Mouse (Mus musculus): ENCODE data around the gene Sik3. TPM values are rescaled to one million over a fixed set of nuclear protein-coding genes. Genes with fewer than 3 reads are reported as not detected.

The Sik3 gene
- polyA plus RNA-seq, 1 experiment from 2014 or later: 5.0 TPM

DNA sequence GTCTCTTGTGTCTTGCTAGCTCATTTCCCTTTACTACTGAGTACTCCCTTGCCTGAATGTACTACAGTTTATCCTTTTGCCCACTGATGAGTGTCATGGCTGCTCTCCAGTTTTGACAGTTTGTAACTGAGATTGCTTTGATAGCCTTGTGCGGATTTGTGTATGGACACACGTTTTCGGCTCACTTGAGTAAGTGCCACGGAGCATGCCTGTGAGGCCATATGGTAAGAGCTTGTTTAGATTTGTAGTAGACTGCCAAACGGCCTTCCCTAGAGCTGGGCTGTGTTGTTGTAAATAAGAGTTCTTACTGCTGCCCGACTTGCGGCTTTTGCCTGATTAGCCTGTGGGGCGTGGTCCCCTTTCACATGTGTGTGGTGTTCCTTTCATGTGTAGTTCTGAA, 168.7 kb downstream of the Sik3 start:
- no peak for TF ChIP-seq EP300 (IDR thresholded peaks at IDR 0.05; ENCODE audit: low read depth)
- TF ChIP-seq CTCF (IDR thresholded peaks at IDR 0.05; ENCODE audit: low read depth): no peak
- no peak overlapping the region for H3K4me2 ChIP-seq (ENCODE audit: low read depth, low read length)
- H3K27me3 ChIP-seq (ENCODE audit: insufficient read depth, low read length): no peaks in the 10 kb centered on the region
- 68% methylated on average over 8 of the region's 8 CpGs for WGBS (ENCODE audit: insufficient replicate concordance)
- H3K9ac ChIP-seq (replicated peaks): no peak overlapping the region
- no peak overlapping the region for H3K27ac ChIP-seq (ENCODE audit: low read depth)
- DNase-seq: no peak
- H3K36me3 ChIP-seq (replicated peaks; ENCODE audit: insufficient read depth, low read length): peaks cover 12% of the 10 kb centered on the region; the same call in 1 of the 2 replicates
- ATAC-seq: no peak
- peaks cover under 1% of the 10 kb centered on the region; the same call in 1 of the 2 replicates for H3K4me1 ChIP-seq (ENCODE audit: insufficient read depth)
- H3K9me3 ChIP-seq (ENCODE audit: low read length): no peaks in the 10 kb centered on the region
- H3K4me3 ChIP-seq (ENCODE audit: low read depth, low read length): no peak overlapping the region

DNA sequence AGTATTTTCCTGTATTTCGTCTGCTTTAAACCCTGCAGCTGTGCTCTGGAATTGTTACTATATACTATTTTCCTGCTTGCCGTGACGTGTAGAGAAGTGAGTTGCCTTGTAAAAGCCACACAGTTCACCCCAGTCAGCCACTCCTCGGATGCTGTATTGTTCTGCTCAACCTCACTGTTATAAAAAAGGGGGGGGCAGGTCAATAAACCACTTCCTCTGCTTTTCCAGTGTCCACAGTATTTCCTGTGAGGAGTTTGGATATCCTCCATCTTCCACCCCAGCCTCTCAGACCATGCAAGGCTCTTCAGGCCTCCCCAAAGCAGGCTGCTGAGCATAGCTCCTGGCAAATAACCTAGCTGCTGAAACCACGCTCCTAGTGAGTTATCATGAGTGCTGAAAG, 171.9 kb downstream of the Sik3 start:
- 63% methylated on average over 5 of the region's 5 CpGs for WGBS (ENCODE audit: insufficient replicate concordance)
- Histone ChIP-seq H3K9ac (replicated peaks) (no peak overlapping the region), H3K4me1 (ENCODE audit: insufficient read depth) (no peaks in the 10 kb centered on the region), H3K27me3 (ENCODE audit: insufficient read depth, low read length) (no peaks in the 10 kb centered on the region), H3K27ac (ENCODE audit: low read depth) (peak overlapping the region; percentile 34; the same call in 1 of the 2 replicates), H3K36me3 (replicated peaks; ENCODE audit: insufficient read depth, low read length) (peaks cover 13% of the 10 kb centered on the region; the same call in 1 of the 2 replicates), H3K4me2 (ENCODE audit: low read depth, low read length) (no peak overlapping the region), H3K9me3 (ENCODE audit: low read length) (no peaks in the 10 kb centered on the region), H3K4me3 (ENCODE audit: low read depth, low read length) (no peak overlapping the region)
- TF ChIP-seq CTCF (IDR thresholded peaks at IDR 0.05; ENCODE audit: low read depth) (no peak), EP300 (IDR thresholded peaks at IDR 0.05; ENCODE audit: low read depth) (no peak)
- ATAC-seq: peak; percentile 33; the same call in 1 of the 2 replicates
- no peak for DNase-seq

DNA sequence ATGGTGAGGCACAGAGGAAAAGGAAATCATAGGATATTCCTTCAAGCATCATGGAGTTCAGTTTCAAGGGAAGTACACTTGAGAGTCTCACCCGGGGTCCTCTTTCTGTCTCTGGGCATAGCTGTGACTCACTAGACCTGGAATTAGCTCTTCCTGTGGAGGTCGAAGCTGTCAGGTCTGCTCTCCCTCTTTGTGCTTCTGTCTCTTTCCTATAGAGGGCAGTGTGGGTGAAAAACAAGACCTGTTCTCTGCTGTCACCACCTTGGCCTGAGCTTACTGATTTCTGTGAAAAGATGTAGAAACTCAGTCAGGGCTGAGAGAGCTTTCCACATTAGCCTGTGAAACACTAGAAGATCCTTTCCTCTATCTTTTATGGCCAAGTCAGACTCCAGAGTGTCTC, 172.6 kb downstream of the Sik3 start:
- Histone ChIP-seq H3K27ac (ENCODE audit: low read depth) (no peak overlapping the region), H3K4me1 (ENCODE audit: insufficient read depth) (no peaks in the 10 kb centered on the region), H3K4me3 (ENCODE audit: low read depth, low read length) (no peak overlapping the region), H3K4me2 (ENCODE audit: low read depth, low read length) (no peak overlapping the region), H3K9me3 (ENCODE audit: low read length) (no peaks in the 10 kb centered on the region), H3K9ac (replicated peaks) (no peak overlapping the region), H3K27me3 (ENCODE audit: insufficient read depth, low read length) (no peaks in the 10 kb centered on the region), H3K36me3 (replicated peaks; ENCODE audit: insufficient read depth, low read length) (peaks cover 13% of the 10 kb centered on the region; the same call in 1 of the 2 replicates)
- WGBS (ENCODE audit: insufficient replicate concordance): 23% methylated on average over 2 of the region's 2 CpGs
- DNase-seq: no peak
- peak; percentile 61 for ATAC-seq
- TF ChIP-seq CTCF (IDR thresholded peaks at IDR 0.05; ENCODE audit: low read depth) (peak; percentile 67), EP300 (IDR thresholded peaks at IDR 0.05; ENCODE audit: low read depth) (no peak)

DNA sequence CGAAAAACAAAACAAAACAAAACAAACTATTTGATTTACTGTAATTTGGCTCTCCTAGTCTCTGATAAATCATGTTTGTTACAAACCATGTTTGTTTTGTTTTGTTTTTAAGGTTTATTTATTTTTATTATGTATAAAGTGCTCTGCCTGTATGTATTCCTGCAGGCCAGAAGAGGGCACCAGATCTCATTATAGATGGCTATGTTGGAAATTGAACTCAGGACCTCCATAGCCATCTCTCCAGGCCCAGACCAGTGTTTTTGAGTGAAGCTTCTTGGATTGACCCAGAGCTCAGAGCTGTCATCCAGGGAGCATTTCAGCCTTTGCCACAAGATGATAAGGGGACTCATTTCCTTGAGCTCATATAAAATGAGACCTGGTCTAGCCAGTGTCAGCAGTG, 173.8 kb downstream of the Sik3 start:
- Histone ChIP-seq H3K4me1 (ENCODE audit: insufficient read depth) (no peaks in the 10 kb centered on the region), H3K36me3 (replicated peaks; ENCODE audit: insufficient read depth, low read length) (peaks cover 16% of the 10 kb centered on the region; the same call in 1 of the 2 replicates), H3K27ac (ENCODE audit: low read depth) (no peak overlapping the region), H3K4me2 (ENCODE audit: low read depth, low read length) (no peak overlapping the region), H3K27me3 (ENCODE audit: insufficient read depth, low read length) (no peaks in the 10 kb centered on the region), H3K9ac (replicated peaks) (no peak overlapping the region), H3K9me3 (ENCODE audit: low read length) (no peaks in the 10 kb centered on the region), H3K4me3 (ENCODE audit: low read depth, low read length) (no peak overlapping the region)
- TF ChIP-seq EP300 (IDR thresholded peaks at IDR 0.05; ENCODE audit: low read depth) (no peak), CTCF (IDR thresholded peaks at IDR 0.05; ENCODE audit: low read depth) (peak; percentile 59)
- WGBS (ENCODE audit: insufficient replicate concordance): 86% methylated on average over 1 of the region's 1 CpGs
- DNase-seq (no peak), ATAC-seq (no peak)

DNA sequence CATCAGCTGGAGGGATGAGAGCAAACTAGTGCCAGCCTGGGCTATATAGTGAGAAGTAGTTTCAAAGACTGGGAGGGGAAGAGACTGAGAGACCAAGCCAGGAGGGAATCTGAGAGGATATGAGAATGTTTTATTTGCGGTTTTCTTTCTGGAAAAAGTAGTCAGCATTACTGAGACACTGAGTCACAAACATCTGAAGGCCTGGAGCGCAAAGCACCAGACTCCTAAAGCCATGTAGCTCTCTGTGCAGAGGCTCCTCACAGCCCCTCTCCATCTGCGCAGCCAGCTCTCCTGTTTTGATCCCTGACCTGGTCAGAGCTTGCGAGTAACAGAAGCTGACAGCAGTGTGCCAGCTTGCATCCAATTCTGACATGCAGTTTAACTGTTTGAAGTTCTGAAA, 175.8 kb downstream of the Sik3 start:
- Histone ChIP-seq H3K36me3 (replicated peaks; ENCODE audit: insufficient read depth, low read length) (peaks cover 10% of the 10 kb centered on the region; the same call in 1 of the 2 replicates), H3K9me3 (ENCODE audit: low read length) (no peaks in the 10 kb centered on the region), H3K9ac (replicated peaks) (no peak overlapping the region), H3K4me3 (ENCODE audit: low read depth, low read length) (no peak overlapping the region), H3K27me3 (ENCODE audit: insufficient read depth, low read length) (no peaks in the 10 kb centered on the region), H3K4me2 (ENCODE audit: low read depth, low read length) (no peak overlapping the region), H3K4me1 (ENCODE audit: insufficient read depth) (no peaks in the 10 kb centered on the region), H3K27ac (ENCODE audit: low read depth) (no peak overlapping the region)
- TF ChIP-seq EP300 (IDR thresholded peaks at IDR 0.05; ENCODE audit: low read depth) (no peak), CTCF (IDR thresholded peaks at IDR 0.05; ENCODE audit: low read depth) (no peak)
- WGBS (ENCODE audit: insufficient replicate concordance): 87% methylated on average over 4 of the region's 4 CpGs
- DNase-seq: no peak
- no peak for ATAC-seq

DNA sequence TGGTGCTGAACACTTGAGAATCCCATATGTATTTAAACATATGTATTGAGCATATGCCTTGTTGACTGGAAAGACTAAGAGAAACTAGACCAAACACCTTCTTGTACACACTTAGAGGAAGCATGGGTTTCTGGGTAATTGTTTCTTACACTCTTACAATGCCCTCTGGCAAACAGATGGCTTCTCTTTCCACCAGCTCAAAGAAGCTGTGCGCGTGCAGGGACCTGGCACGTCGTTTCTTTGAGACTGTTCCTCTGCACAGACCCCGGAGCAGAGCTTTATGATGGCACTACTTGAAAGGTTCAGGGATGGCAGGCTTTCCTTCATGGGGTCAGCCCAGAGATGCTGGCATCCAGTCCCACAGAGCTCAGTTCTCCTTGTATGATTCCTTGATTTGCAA, 176.3 kb downstream of the Sik3 start:
- Histone ChIP-seq H3K9ac (replicated peaks) (no peak overlapping the region), H3K9me3 (ENCODE audit: low read length) (no peaks in the 10 kb centered on the region), H3K36me3 (replicated peaks; ENCODE audit: insufficient read depth, low read length) (peaks cover 11% of the 10 kb centered on the region; the same call in 1 of the 2 replicates), H3K27ac (ENCODE audit: low read depth) (no peak overlapping the region), H3K4me3 (ENCODE audit: low read depth, low read length) (no peak overlapping the region), H3K4me2 (ENCODE audit: low read depth, low read length) (no peak overlapping the region), H3K4me1 (ENCODE audit: insufficient read depth) (no peaks in the 10 kb centered on the region), H3K27me3 (ENCODE audit: insufficient read depth, low read length) (no peaks in the 10 kb centered on the region)
- 89% methylated on average over 5 of the region's 5 CpGs for WGBS (ENCODE audit: insufficient replicate concordance)
- DNase-seq: no peak
- TF ChIP-seq CTCF (IDR thresholded peaks at IDR 0.05; ENCODE audit: low read depth) (no peak), EP300 (IDR thresholded peaks at IDR 0.05; ENCODE audit: low read depth) (no peak)
- ATAC-seq: no peak

DNA sequence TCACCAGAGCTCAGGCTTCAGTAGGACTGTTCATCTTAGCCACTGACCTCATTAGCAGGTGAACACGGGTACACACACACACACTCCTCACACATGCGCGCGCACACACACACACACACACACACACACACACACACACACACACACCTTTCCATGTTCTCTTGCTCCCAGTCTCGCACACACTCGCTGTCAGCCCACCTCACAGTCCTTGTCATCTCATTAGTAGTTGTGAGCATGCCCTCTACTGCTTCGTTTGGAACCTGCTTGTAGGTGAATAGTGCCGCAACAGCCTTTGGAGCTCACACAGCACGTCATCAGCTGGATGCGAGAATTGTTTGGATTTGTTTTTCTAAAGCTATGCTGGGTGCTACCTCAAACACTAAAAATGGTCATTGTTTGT, 176.8 kb downstream of the Sik3 start:
- Histone ChIP-seq H3K4me2 (ENCODE audit: low read depth, low read length) (no peak overlapping the region), H3K4me1 (ENCODE audit: insufficient read depth) (no peaks in the 10 kb centered on the region), H3K9me3 (ENCODE audit: low read length) (no peaks in the 10 kb centered on the region), H3K27ac (ENCODE audit: low read depth) (no peak overlapping the region), H3K36me3 (replicated peaks; ENCODE audit: insufficient read depth, low read length) (peaks cover 14% of the 10 kb centered on the region), H3K9ac (replicated peaks) (no peak overlapping the region), H3K4me3 (ENCODE audit: low read depth, low read length) (no peak overlapping the region), H3K27me3 (ENCODE audit: insufficient read depth, low read length) (no peaks in the 10 kb centered on the region)
- 86% methylated on average over 10 of the region's 10 CpGs for WGBS (ENCODE audit: insufficient replicate concordance)
- TF ChIP-seq EP300 (IDR thresholded peaks at IDR 0.05; ENCODE audit: low read depth) (no peak), CTCF (IDR thresholded peaks at IDR 0.05; ENCODE audit: low read depth) (no peak)
- ATAC-seq (no peak), DNase-seq (no peak)

All from liver, postnatal 0 days (tissue).